Mouse (Mus musculus): ENCODE measurements around the gene Clmn.

DNA sequence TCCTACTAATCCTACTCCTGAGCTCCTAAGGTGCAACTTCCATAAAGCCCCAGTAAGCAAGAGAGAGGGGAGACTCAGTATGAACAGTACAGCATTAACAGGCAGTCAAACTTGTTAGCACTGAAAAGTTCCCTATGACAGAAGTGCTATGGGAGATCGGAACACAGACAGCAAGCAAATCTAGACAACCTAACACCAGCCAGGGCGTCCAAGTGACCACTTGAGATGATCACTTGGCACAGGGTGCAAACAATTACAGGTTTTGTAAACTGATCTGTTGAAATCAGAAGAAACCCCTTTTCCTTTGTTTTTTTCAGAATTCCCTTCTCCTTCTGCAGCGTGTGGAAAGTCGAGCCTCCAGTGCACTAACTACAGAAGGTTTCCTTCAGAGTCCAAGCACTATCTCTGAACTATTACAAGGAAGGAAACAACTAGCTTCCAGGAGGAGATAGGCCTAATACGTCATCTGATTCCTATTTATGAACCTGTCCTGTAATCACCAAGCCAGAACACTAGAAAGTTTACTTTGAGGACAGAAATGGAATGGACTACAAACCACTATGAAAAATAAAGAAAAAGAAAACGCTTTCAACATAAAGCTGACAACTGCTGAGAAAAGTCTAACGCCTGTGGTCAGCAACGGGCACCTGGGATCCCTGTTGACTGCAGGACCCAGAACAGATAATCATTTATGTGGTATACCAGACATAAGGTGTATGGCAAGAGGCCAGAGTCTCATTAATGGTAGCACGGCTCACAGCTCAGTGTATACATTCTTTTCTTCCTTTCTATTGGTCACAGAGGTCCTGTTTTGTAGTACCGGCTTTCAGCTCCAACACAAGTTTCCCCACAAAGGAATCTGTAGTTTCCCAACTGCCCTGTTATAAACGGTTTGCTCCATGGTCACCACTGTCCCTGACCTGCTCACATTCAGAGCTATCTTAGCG lies 123.8 kb downstream of the Clmn start:
- TF ChIP-seq MYOG (IDR thresholded peaks at IDR 0.05; ENCODE audit: control insufficient read depth, extremely low read depth, insufficient read length) (no peak), CTCF (IDR thresholded peaks at IDR 0.05; ENCODE audit: control insufficient read depth, insufficient read depth, insufficient read length) (no peak), CEBPB (IDR thresholded peaks at IDR 0.05; ENCODE audit: low read depth) (no peak)
